Mouse (Mus musculus) cortical plate, adult 2 months (tissue): ENCODE results near the gene Clec2l.

Source experiments
- CTCF ChIP-seq: fragments of 200-500 bp; IDR thresholded peaks from 2 replicates; pipeline ENCODE4 v1.5.1; 2011; ENCODE audit warnings: mild to moderate bottlenecking, control low read depth, low read length; ENCODE audit not compliant: insufficient read depth; ENCODE audit errors: extremely low read depth
- POLR2A ChIP-seq: fragments of 200-500 bp; IDR thresholded peaks from 2 replicates; pipeline ENCODE4 v1.6.1; 2011; ENCODE audit warnings: mild to moderate bottlenecking, low read length, control low read depth; ENCODE audit not compliant: insufficient read depth; ENCODE audit errors: extremely low read depth

- TF ChIP-seq CTCF (no peak), POLR2A (no peak)
Observed at GRCm38 (mm10) chr6:38671270-38671669, 8.4 kb downstream of the Clec2l start.
